Comparison of ENCODE assay signal across 9 mouse cellular contexts in the genomic region with DNA sequence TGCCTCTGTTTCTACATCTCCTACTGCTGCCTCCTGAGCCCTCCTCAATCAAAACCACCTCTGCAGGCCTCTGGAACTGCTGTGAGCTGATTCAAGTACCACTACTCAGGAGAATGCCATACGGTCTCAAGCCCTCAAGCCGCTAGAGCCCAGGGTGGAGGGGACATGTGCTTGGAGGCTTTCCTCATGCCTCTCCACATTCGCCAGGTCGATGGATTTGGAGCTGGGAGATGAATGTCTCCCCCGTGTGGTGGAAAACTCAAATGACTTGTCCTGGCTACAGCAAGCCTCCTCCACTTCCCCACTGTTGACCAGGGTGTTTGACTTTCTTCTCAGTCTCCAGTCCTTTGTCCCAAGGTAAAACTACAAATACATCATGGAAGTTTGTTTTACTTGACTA. TPM values are rescaled to one million over a fixed set of nuclear protein-coding genes. Genes with fewer than 3 reads are reported as not detected.
DNase-seq lines count a peak whose midpoint lies in the region; ATAC-seq and TF ChIP-seq lines count a peak whose summit lies in the region.
"Had no signal": no experiment of that assay in that cellular context is flagged by ENCODE, and none has a peak within 500 bp of the region (broad histone marks: within the 10 kb centered on the region; RNA-seq: fewer than 3 reads in every experiment).

No protein-coding gene starts in this region.

- no peaks in the 10 kb centered on the region for H3K36me3 ChIP-seq in lung, embryonic 15.5 days
- H3K36me3 ChIP-seq: hindbrain, embryonic 15.5 days had no signal

- no peak for TF ChIP-seq POLR2A in cortical plate, adult 2 months (IDR thresholded peaks at IDR 0.05; ENCODE audit: extremely low read depth, insufficient read depth, low read length)

- TF ChIP-seq CTCF in cortical plate, adult 2 months (IDR thresholded peaks at IDR 0.05; ENCODE audit: extremely low read depth, insufficient read depth, low read length), result peak; percentile 72

- no peak overlapping the region for H3K9ac ChIP-seq in lung, embryonic 15.5 days
- H3K9ac ChIP-seq: hindbrain, embryonic 15.5 days had no signal

- WGBS in lung, embryonic 15.5 days, result 11% methylated on average over 5 of the region's 5 CpGs

- H3K27me3 ChIP-seq in lung, embryonic 15.5 days, result no peaks in the 10 kb centered on the region
- H3K27me3 ChIP-seq: hindbrain, embryonic 15.5 days had no signal

- peak; percentile 30 to 35 for DNase-seq in adrenal gland, adult 18-20 months (ENCODE audit: low spot score in 2 of 2)
- DNase-seq in adrenal gland, adult 8-10 months, result no peak
- peak; percentile 37 for DNase-seq in ovary, postnatal 14 days (ENCODE audit: low spot score)
- no peak for DNase-seq in ovary, adult 18-20 months (ENCODE audit: low spot score)
- peak; percentile 63 for DNase-seq in induced T-regulatory cell, adult 2 months (ENCODE audit: low read depth)
- DNase-seq in skeletal muscle tissue, adult 2 months (ENCODE audit: low read depth, low spot score), result peak; percentile 18

- H3K9me3 ChIP-seq in lung, embryonic 15.5 days, result no peaks in the 10 kb centered on the region
- H3K9me3 ChIP-seq: hindbrain, embryonic 15.5 days had no signal

- H3K27ac ChIP-seq in cortical plate, adult 2 months (ENCODE audit: insufficient read depth, low read length), result no peak overlapping the region
- no peak overlapping the region for H3K27ac ChIP-seq in lung, embryonic 15.5 days
- H3K27ac ChIP-seq: hindbrain, embryonic 15.5 days had no signal

- no peaks in the 10 kb centered on the region for H3K4me1 ChIP-seq in cortical plate, adult 2 months (ENCODE audit: control insufficient read depth, insufficient read depth, low read length)
- H3K4me1 ChIP-seq in lung, embryonic 15.5 days, result no peaks in the 10 kb centered on the region
- H3K4me1 ChIP-seq: hindbrain, embryonic 15.5 days had no signal

- peak; percentile 65 for ATAC-seq in lung, embryonic 15.5 days (ENCODE audit: borderline replicate concordance, extremely low read depth, low FRiP score, low TSS enrichment)

- H3K4me3 ChIP-seq in cortical plate, adult 2 months (ENCODE audit: insufficient read depth, low read length), result no peak overlapping the region
- no peak overlapping the region for H3K4me3 ChIP-seq in lung, embryonic 15.5 days
- H3K4me3 ChIP-seq: hindbrain, embryonic 15.5 days had no signal

- H3K4me2 ChIP-seq in lung, embryonic 15.5 days, result no peak overlapping the region
- H3K4me2 ChIP-seq: hindbrain, embryonic 15.5 days had no signal

RNA-seq across cellular contexts. Expression of gene Egf, which starts 47.0 kb away (rescaled TPM):
- total RNA-seq in adrenal gland, adult 18-20 months (2021), result under 1 TPM; 0.42 to 0.53 TPM
- 1 to 10 TPM in 3 of 4 experiments, under 1 TPM in 1; 0.75 to 3.0 (median 2.3) TPM for total RNA-seq in adrenal gland, adult 8-10 months (2022)
- 3.5 and 4.2 TPM in 2 replicates for polyA plus RNA-seq in cortical plate, adult 2 months (2012; rRNA removed)
- polyA plus RNA-seq in lung, embryonic 15.5 days (2015; fragmentation: Nextera tagmentation; extraction: Ambion mirVana), result 0.96 and 1.3 TPM in 2 replicates

Comparison
In these comparisons a context has a peak if more than half of its experiments do, and no peak if none do; other contexts are left out.
1. DNase-seq: peak in adrenal gland, adult 18-20 months (2 of 2), ovary, postnatal 14 days (single experiment), induced T-regulatory cell, adult 2 months (single experiment) and skeletal muscle tissue, adult 2 months (single experiment); none in adrenal gland, adult 8-10 months (single experiment) and ovary, adult 18-20 months (single experiment).